ENCODE assay signal across 21 mouse cellular contexts in genomic region chr4:57231323-57231722, GRCm38 (mm10).
DNase-seq lines count a peak whose midpoint lies in the region; ATAC-seq and TF ChIP-seq lines count a peak whose summit lies in the region.
"Had no signal": no experiment of that assay in that cellular context is flagged by ENCODE, and none has a peak within 500 bp of the region (broad histone marks: within the 10 kb centered on the region; RNA-seq: fewer than 3 reads in every experiment).

No protein-coding gene starts in this region.

- peaks cover 18% of the 10 kb centered on the region for H3K4me1 ChIP-seq in cortical plate, adult 2 months (ENCODE audit: control insufficient read depth, insufficient read depth, low read length)
- H3K4me1 ChIP-seq: kidney, embryonic 15.5 days; liver, embryonic 13.5 days; lung, embryonic 15.5 days; neural tube, embryonic 12.5 days had no signal

- DNase-seq in gastrocnemius, postnatal 10 days = peak; percentile 37
- no peak for DNase-seq in gastrocnemius, adult 2 months
- peak; percentile 62 for DNase-seq in left cerebral cortex, postnatal 4 days
- DNase-seq in left cerebral cortex, adult 8-10 months (ENCODE audit: low spot score in 2 of 2) = no peak
- peak; percentile 35 for DNase-seq in brain, adult 2 months (ENCODE audit: low read depth, low spot score)
- DNase-seq: cerebellum, adult 8-10 months; heart, postnatal 14 days; liver, embryonic 13.5 days; right cerebral cortex, adult 18-20 months; thymus, adult 18-20 months; thymus, postnatal 4 days had no signal

- no peak overlapping the region for H3K27ac ChIP-seq in gastrocnemius, adult 2 months
- H3K27ac ChIP-seq in cortical plate, adult 2 months (ENCODE audit: insufficient read depth, low read length) = peak overlapping the region; percentile 35; the same call in 1 of the 2 replicates
- H3K27ac ChIP-seq: forebrain, embryonic 13.5 days; hindbrain, embryonic 14.5 days; kidney, embryonic 15.5 days; liver, embryonic 13.5 days; lung, embryonic 15.5 days; macrophage; midbrain, embryonic 10.5 days; neural tube, embryonic 12.5 days had no signal

- H3K4me3 ChIP-seq in gastrocnemius, adult 2 months = no peak overlapping the region
- H3K4me3 ChIP-seq in cortical plate, adult 2 months (ENCODE audit: insufficient read depth, low read length) = no peak overlapping the region
- H3K4me3 ChIP-seq: forebrain, embryonic 13.5 days; kidney, embryonic 15.5 days; liver, embryonic 13.5 days; lung, embryonic 15.5 days; midbrain, embryonic 10.5 days; neural tube, embryonic 12.5 days had no signal

- no peak for TF ChIP-seq CTCF in gastrocnemius, adult 2 months (IDR thresholded peaks at IDR 0.05)
- no peak for TF ChIP-seq CTCF in cortical plate, adult 2 months (IDR thresholded peaks at IDR 0.05; ENCODE audit: extremely low read depth, insufficient read depth, low read length)

- intact Hi-C loops in gastrocnemius, adult 2 months (cut with DNase I) = no loop called here
- intact Hi-C loops in left cerebral cortex, postnatal 4 days (cut with DNase I) = no loop called here

- TF ChIP-seq POLR2A in cortical plate, adult 2 months (IDR thresholded peaks at IDR 0.05; ENCODE audit: extremely low read depth, insufficient read depth, low read length) = no peak

- no peak for ATAC-seq in monocyte, adult 5-6 weeks (replicated peaks; ENCODE audit: insufficient number of reproducible peaks, low FRiP score, low TSS enrichment, poor library complexity, severe bottlenecking)
- ATAC-seq: forebrain, embryonic 13.5 days; intestine, embryonic 16.5 days had no signal

Comparison
In these comparisons a context has a peak if more than half of its experiments do, and no peak if none do; other contexts are left out.
1. DNase-seq: peak in gastrocnemius, postnatal 10 days (single experiment), left cerebral cortex, postnatal 4 days (single experiment) and brain, adult 2 months (single experiment); none in gastrocnemius, adult 2 months (single experiment) and left cerebral cortex, adult 8-10 months (0 of 2).